Mouse (Mus musculus) spleen, adult 2 months (tissue): Measurements from ENCODE around the gene Rbks. TPM values are rescaled to one million over a fixed set of nuclear protein-coding genes. Genes with fewer than 3 reads are reported as not detected.

Source experiments
- DNase-seq, 2 experiments: peaks; one replicate each; pipeline versions ENCODE4 v3.0.0 to v3.0.0-alpha.2; 2012 to 2021; ENCODE audit warnings: low spot score in 2 of 2, low read depth in 1 of 2
- H3K27ac ChIP-seq: fragments of 200-500 bp; 2 replicates; pipeline ENCODE4 v1.5.1; 2012; ENCODE audit warnings: low read length, inconsistent platforms; ENCODE audit not compliant: insufficient read depth
- H3K27me3 ChIP-seq: fragments of 200-500 bp; 2 replicates; pipeline ENCODE4 v1.6.1; 2012; ENCODE audit warnings: mild to moderate bottlenecking, moderate library complexity, low read length, inconsistent platforms; ENCODE audit not compliant: control insufficient read depth, insufficient read depth
- H3K36me3 ChIP-seq: fragments of 200-500 bp; 2 replicates; pipeline ENCODE4 v1.6.1; 2012; ENCODE audit warnings: mild to moderate bottlenecking, low read length, inconsistent platforms; ENCODE audit not compliant: control insufficient read depth, insufficient read depth
- H3K4me1 ChIP-seq: fragments of 200-500 bp; 2 replicates; pipeline ENCODE4 v1.6.1; 2011; ENCODE audit warnings: inconsistent platforms; ENCODE audit not compliant: control insufficient read depth, insufficient read depth, insufficient read length
- H3K4me3 ChIP-seq: fragments of 200-500 bp; 2 replicates; pipeline ENCODE4 v1.5.1; 2011; ENCODE audit warnings: mild to moderate bottlenecking, inconsistent platforms; ENCODE audit not compliant: insufficient read depth, insufficient read length; ENCODE audit errors: extremely low read depth
- CTCF ChIP-seq: fragments of 200-500 bp; IDR thresholded peaks from 2 replicates; pipeline ENCODE4 v1.5.1; 2011; ENCODE audit warnings: mild to moderate bottlenecking, inconsistent platforms; ENCODE audit not compliant: insufficient read depth, insufficient read length, insufficient replicate concordance; ENCODE audit errors: extremely low read depth
- POLR2A ChIP-seq: fragments of 200-500 bp; IDR thresholded peaks from 2 replicates; pipeline ENCODE4 v1.6.1; 2011; ENCODE audit warnings: low read depth, low read length, inconsistent platforms
- WGBS: fragments of 180-500 bp; shearing (Covaris S2); methylation state at CpG from one replicate; pipeline ENCODE4 v1.1.7; 2018; 5-methylcytosine and 5-hydroxymethylcytosine counted together
- polyA plus RNA-seq: library from polyadenylated mRNA; depleted of rRNA; stranded (reverse); fragments of >200 nt; gene quantifications from 2 replicates; pipeline ENCODE4 v1.2.3, GENCODE M21; 2012

The Rbks gene
- polyA plus RNA-seq, 1 experiment, result 4.0 TPM

DNA sequence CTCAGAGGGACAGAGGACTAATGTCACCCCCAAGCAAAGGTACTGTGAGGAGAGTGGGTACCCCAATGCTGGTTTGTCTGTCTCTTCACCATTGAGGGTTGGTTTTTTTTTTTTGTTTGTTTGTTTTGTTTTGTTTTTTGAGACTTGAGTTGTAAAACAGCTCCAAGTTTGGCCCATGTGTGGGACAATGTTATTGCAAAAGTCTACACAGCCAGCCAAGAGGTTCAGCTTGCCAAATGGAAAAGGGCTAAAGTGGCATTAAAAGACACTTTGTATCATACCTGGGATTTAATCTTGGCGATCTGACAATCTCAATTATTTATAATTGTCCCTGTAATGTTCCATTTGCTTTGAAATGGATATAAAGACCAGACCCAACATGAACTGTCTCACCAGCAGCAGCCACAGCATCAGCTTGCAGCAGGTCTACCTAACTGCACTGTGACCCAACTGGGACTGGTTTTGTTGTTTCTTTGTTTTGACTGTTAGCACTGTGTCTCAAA, 41.7 kb downstream of the Rbks start:
- Histone ChIP-seq H3K27me3 (no peaks in the 10 kb centered on the region), H3K27ac (no peak overlapping the region), H3K4me3 (no peak overlapping the region), H3K4me1 (no peaks in the 10 kb centered on the region), H3K36me3 (peaks cover 3% of the 10 kb centered on the region)
- 93% methylated on average over 1 of the region's 1 CpGs for WGBS
- TF ChIP-seq POLR2A (no peak), CTCF (no peak)
- no peak for DNase-seq

DNA sequence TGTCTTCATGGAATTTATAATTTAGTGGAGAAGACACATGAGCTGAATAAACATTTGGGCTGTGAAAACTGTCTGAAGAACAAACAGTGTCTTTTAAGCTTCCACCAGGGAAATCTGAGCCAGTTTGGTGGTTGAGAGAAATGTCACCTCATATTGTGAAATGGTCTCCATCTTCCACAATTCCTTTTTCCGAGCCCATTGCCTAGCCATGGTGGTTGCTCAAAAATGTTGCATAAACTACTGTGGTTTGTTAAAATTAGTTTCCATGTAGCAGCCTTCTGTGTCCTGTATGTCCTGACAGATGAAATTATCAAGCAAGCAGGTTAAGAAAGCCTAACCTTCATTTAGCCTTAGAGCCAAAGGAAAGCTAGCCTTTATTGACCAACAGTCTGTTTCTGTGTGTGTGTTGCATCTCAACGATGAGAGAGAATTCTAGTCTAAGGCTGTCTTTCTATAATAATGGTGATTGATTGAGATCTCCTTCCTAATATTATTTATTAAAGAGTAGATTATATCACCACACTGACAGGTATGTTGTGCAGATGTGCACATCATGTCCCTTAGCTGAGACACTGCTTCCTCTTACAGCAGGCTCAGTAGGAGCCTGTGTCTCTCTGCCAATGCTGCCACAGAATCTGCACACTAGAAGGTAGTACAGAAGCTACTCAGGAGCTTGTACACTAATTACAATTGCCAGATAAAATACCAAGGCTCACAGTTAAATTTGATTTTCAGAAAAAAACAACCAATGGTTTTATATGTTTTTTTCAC, 46.7 kb downstream of the Rbks start:
- Histone ChIP-seq H3K36me3 (peaks cover 11% of the 10 kb centered on the region), H3K4me3 (no peak overlapping the region), H3K27ac (no peak overlapping the region), H3K27me3 (no peaks in the 10 kb centered on the region), H3K4me1 (no peaks in the 10 kb centered on the region)
- TF ChIP-seq CTCF (no peak), POLR2A (no peak)
- 91% methylated on average over 2 of the region's 2 CpGs for WGBS
- DNase-seq, result no peak

DNA sequence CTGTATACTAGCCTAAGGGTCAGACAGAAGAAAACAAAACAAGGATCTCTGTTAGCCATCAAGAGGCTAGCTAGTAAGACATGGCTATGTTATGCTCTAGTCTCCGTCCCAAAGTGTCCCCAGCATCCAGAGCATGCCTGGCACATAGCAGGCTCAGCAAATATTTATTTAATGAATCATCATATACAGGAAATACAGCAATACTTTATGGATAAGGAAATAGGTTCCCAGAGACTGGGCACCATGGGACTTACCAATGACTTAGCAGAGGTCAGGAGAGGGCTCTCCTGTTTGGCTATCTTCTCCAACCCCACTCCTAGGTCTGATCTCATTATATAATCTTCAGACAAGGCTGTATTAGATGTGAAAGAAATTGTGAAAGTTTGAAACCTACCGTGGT, 50.1 kb downstream of the Rbks start:
- Histone ChIP-seq H3K4me1 (no peaks in the 10 kb centered on the region), H3K4me3 (no peak overlapping the region), H3K36me3 (peaks cover 9% of the 10 kb centered on the region), H3K27ac (no peak overlapping the region), H3K27me3 (no peaks in the 10 kb centered on the region)
- TF ChIP-seq POLR2A, result no peak
- DNase-seq, result no peak
- 85% methylated on average over 2 of the region's 2 CpGs for WGBS

DNA sequence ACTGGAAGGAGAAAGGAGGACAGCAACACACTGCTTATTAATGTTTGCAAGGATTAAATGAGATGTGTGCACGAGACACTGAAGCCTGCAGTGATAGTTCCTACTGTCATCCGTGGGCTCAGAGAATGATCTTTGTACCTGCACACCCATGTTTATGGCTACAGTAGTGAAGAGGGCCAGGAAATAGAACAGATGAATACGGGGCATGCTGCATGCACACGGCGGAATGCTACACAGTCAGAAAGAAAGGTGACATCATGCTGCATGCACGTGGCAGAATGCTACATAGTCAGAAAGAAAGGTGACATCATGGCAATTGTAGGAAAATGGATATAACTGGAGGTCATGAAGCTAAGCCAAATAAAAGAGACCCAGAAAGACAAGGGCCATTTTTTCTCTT, 50.9 kb downstream of the Rbks start:
- 85% methylated on average over 6 of the region's 6 CpGs for WGBS
- Histone ChIP-seq H3K4me1 (no peaks in the 10 kb centered on the region), H3K4me3 (no peak overlapping the region), H3K36me3 (peaks cover 9% of the 10 kb centered on the region), H3K27ac (no peak overlapping the region), H3K27me3 (no peaks in the 10 kb centered on the region)
- TF ChIP-seq POLR2A (no peak), CTCF (no peak)
- no peak for DNase-seq

DNA sequence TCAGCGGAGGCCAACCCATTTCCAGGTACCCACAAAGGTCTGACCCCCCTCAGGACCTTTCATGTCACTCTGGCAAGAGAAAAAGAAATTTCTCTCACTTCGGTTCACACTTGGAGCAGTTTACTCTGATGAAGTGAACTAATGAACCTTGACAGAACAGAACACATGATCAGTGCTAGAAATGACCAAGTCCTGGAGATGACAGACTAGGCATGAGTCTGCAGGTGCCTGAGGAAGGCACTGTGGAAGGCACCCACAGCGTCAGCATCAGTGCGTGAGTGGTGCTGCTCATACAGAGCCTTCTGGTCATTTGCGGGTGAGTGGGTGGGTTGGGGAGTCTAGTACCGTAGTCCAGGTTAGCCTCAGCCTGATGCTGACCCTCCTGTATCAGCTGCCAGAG, 51.6 kb downstream of the Rbks start:
- TF ChIP-seq POLR2A (no peak), CTCF (no peak)
- no peaks in the 10 kb centered on the region for H3K4me1 ChIP-seq
- no peak for DNase-seq
- H3K4me3 ChIP-seq, result no peak overlapping the region
- peaks cover 9% of the 10 kb centered on the region for H3K36me3 ChIP-seq
- H3K27ac ChIP-seq, result no peak overlapping the region
- WGBS, result 95% methylated on average over 6 of the region's 6 CpGs
- H3K27me3 ChIP-seq, result no peaks in the 10 kb centered on the region

DNA sequence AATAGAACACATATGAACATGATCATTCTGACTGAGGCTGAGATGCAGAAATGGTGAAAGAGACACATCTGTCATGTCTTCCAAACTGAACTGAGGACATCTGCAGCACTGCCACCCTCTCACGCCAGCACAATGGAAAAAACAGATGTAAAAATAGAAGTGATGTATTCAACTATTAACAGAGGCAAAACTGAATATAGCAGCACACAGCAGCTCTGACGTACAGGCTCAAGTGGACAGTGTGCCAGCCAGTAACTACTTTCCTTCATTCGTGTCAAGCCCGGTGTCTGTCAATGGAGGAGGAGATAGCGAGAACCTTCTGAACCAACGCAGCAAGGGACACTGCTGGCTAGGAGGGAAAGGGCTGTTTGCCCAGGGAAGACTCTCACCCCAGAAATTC, 52.6 kb downstream of the Rbks start:
- WGBS, result 94% methylated on average over 6 of the region's 6 CpGs
- TF ChIP-seq CTCF, result no peak
- TF ChIP-seq POLR2A, result no peak
- Histone ChIP-seq H3K4me1 (no peaks in the 10 kb centered on the region), H3K27ac (no peak overlapping the region), H3K36me3 (peaks cover 6% of the 10 kb centered on the region), H3K4me3 (no peak overlapping the region), H3K27me3 (no peaks in the 10 kb centered on the region)
- DNase-seq, result no peak

DNA sequence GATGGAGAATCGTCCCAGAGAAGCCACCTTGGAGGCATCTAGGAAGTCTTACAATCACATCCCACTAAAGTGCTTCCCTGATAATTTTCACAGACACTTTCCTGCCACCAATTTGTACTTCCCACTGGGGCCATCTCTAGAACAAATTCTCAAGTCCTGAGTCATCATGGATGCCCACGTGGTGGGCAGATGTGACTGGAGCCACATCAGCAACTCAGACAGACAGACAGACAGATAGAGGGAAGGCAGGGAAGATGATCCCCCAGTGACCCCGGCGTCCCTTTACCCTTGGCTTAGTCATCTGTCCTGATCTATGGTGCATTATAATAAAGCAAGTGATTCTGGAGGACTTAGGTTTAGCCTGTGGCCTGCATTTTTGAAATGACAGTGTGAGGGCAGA, 53.2 kb downstream of the Rbks start:
- Histone ChIP-seq H3K36me3 (peaks cover 6% of the 10 kb centered on the region), H3K4me1 (no peaks in the 10 kb centered on the region), H3K27me3 (no peaks in the 10 kb centered on the region), H3K4me3 (no peak overlapping the region), H3K27ac (no peak overlapping the region)
- WGBS, result 84% methylated on average over 4 of the region's 4 CpGs
- no peak for DNase-seq
- no peak for TF ChIP-seq CTCF
- no peak for TF ChIP-seq POLR2A
